In genomic region chr5:137046324-137046718, GRCm38 (mm10) we compare ENCODE assay signal across 8 mouse cellular contexts. TPM values are rescaled to one million over a fixed set of nuclear protein-coding genes. Genes with fewer than 3 reads are reported as not detected.
DNase-seq lines count a peak whose midpoint lies in the region; ATAC-seq and TF ChIP-seq lines count a peak whose summit lies in the region.

No protein-coding gene starts in this region.

- ATAC-seq in heart, embryonic 16.5 days (replicated peaks; ENCODE audit: extremely low read depth, insufficient read depth, low FRiP score): no peak
- ATAC-seq in hindbrain, embryonic 14.5 days (ENCODE audit: low FRiP score): peak; percentile 28; the same call in 1 of the 2 replicates
- ATAC-seq in midbrain, embryonic 15.5 days (replicated peaks): 0 out of 2 replicates have a peak, but pooled peaks have one; percentile 45

- no peaks in the 10 kb centered on the region for H3K9me3 ChIP-seq in heart, embryonic 16.5 days (replicated peaks; ENCODE audit: control insufficient read depth, low read length)
- no peaks in the 10 kb centered on the region for H3K9me3 ChIP-seq in hindbrain, embryonic 14.5 days (ENCODE audit: control insufficient read depth, low read length)
- no peaks in the 10 kb centered on the region for H3K9me3 ChIP-seq in midbrain, embryonic 15.5 days

- no peak overlapping the region for H3K9ac ChIP-seq in heart, embryonic 16.5 days (ENCODE audit: low read length)
- H3K9ac ChIP-seq in hindbrain, embryonic 14.5 days: peak overlapping the region; percentile 93
- no peak overlapping the region for H3K9ac ChIP-seq in midbrain, embryonic 15.5 days

- H3K4me1 ChIP-seq in heart, embryonic 16.5 days (ENCODE audit: control insufficient read depth, insufficient read depth, low read length): peaks cover 7% of the 10 kb centered on the region
- peaks cover 23% of the 10 kb centered on the region for H3K4me1 ChIP-seq in bone marrow macrophage, adult 2 months (ENCODE audit: control insufficient read depth, insufficient read depth, low read length)
- H3K4me1 ChIP-seq in hindbrain, embryonic 14.5 days (replicated peaks; ENCODE audit: control insufficient read depth, insufficient read depth, low read length): peaks cover 16% of the 10 kb centered on the region
- H3K4me1 ChIP-seq in midbrain, embryonic 15.5 days: peaks cover 20% of the 10 kb centered on the region

- no peak for TF ChIP-seq CTCF in bone marrow macrophage, adult 2 months (IDR thresholded peaks at IDR 0.05; ENCODE audit: low read depth, low read length)

- peak overlapping the region; percentile 85 for H3K4me3 ChIP-seq in heart, embryonic 16.5 days (ENCODE audit: low read length)
- peak overlapping the region; percentile 28 for H3K4me3 ChIP-seq in bone marrow macrophage, adult 2 months (ENCODE audit: insufficient read depth, low read length)
- H3K4me3 ChIP-seq in hindbrain, embryonic 14.5 days (replicated peaks; ENCODE audit: low read length): peak overlapping the region; percentile 88
- peak overlapping the region; percentile 79 for H3K4me3 ChIP-seq in midbrain, embryonic 15.5 days

- no peak for TF ChIP-seq POLR2A in bone marrow macrophage, adult 2 months (IDR thresholded peaks at IDR 0.05; ENCODE audit: borderline replicate concordance, low read depth, low read length)

- no peak for DNase-seq in heart, adult 11 months
- no peak for DNase-seq in hindbrain, embryonic 14.5 days (ENCODE audit: low spot score)
- no peak for DNase-seq in cerebellum, adult 9-10 months
- DNase-seq in frontal cortex, postnatal 14 days (ENCODE audit: low spot score in 2 of 2): no peak
- no peak for DNase-seq in kidney, adult 8-10 months

- H3K4me2 ChIP-seq in heart, embryonic 16.5 days (ENCODE audit: low read depth, low read length): peak overlapping the region; percentile 65
- peak overlapping the region; percentile 78 for H3K4me2 ChIP-seq in hindbrain, embryonic 14.5 days (replicated peaks)
- peak overlapping the region; percentile 33 for H3K4me2 ChIP-seq in midbrain, embryonic 15.5 days

- 28% methylated on average over 5 of the region's 5 CpGs for WGBS in heart, embryonic 16.5 days
- 19% methylated on average over 5 of the region's 5 CpGs for WGBS in hindbrain, embryonic 14.5 days
- 13% methylated on average over 5 of the region's 5 CpGs for WGBS in midbrain, embryonic 15.5 days

- peaks cover 12% of the 10 kb centered on the region for H3K36me3 ChIP-seq in heart, embryonic 16.5 days (ENCODE audit: control insufficient read depth, insufficient read depth)
- H3K36me3 ChIP-seq in hindbrain, embryonic 14.5 days (replicated peaks; ENCODE audit: control insufficient read depth, insufficient read depth): peaks cover 16% of the 10 kb centered on the region
- H3K36me3 ChIP-seq in midbrain, embryonic 15.5 days (replicated peaks): peaks cover 8% of the 10 kb centered on the region

- H3K27ac ChIP-seq in heart, embryonic 16.5 days (ENCODE audit: low read length): no peak overlapping the region
- no peak overlapping the region for H3K27ac ChIP-seq in bone marrow macrophage, adult 2 months (ENCODE audit: insufficient read depth, low read depth, low read length)
- peak overlapping the region; percentile 86 for H3K27ac ChIP-seq in hindbrain, embryonic 14.5 days
- peak overlapping the region; percentile 80 for H3K27ac ChIP-seq in midbrain, embryonic 15.5 days

- no peaks in the 10 kb centered on the region for H3K27me3 ChIP-seq in heart, embryonic 16.5 days (ENCODE audit: control insufficient read depth, insufficient read depth, low read length)
- no peaks in the 10 kb centered on the region for H3K27me3 ChIP-seq in hindbrain, embryonic 14.5 days (ENCODE audit: control insufficient read depth, insufficient read depth, low read length)
- H3K27me3 ChIP-seq in midbrain, embryonic 15.5 days (replicated peaks): no peaks in the 10 kb centered on the region

RNA-seq across cellular contexts. Expression of gene Ap1s1, which starts 0.4 kb away (rescaled TPM):
- polyA plus RNA-seq in heart, embryonic 16.5 days (2015; fragmentation: Nextera tagmentation; extraction: Ambion mirVana): 133 and 148 TPM in 2 replicates
- polyA plus RNA-seq in bone marrow macrophage, adult 2 months (2012; ENCODE audit: insufficient read depth, insufficient read length, missing spikeins): 92.4 and 96.8 TPM in 2 replicates
- polyA plus RNA-seq in hindbrain, embryonic 14.5 days (2014; fragmentation: Nextera tagmentation; extraction: Ambion mirVana): 192 and 201 TPM in 2 replicates
- 284 TPM in 2 replicates for polyA plus RNA-seq in midbrain, embryonic 15.5 days (2015; fragmentation: Nextera tagmentation; extraction: Ambion mirVana)

RNA-seq across cellular contexts. Expression of gene Vgf, which starts 20.1 kb away (rescaled TPM):
- 0.09 TPM in 1 of 2 replicates, not detected in the other for polyA plus RNA-seq in heart, embryonic 16.5 days (2015; fragmentation: Nextera tagmentation; extraction: Ambion mirVana)
- not detected in 2 replicates for polyA plus RNA-seq in bone marrow macrophage, adult 2 months (2012; ENCODE audit: insufficient read depth, insufficient read length, missing spikeins)
- polyA plus RNA-seq in hindbrain, embryonic 14.5 days (2014; fragmentation: Nextera tagmentation; extraction: Ambion mirVana): 7.0 and 9.7 TPM in 2 replicates
- polyA plus RNA-seq in midbrain, embryonic 15.5 days (2015; fragmentation: Nextera tagmentation; extraction: Ambion mirVana): 9.9 and 11.1 TPM in 2 replicates

RNA-seq across cellular contexts. Expression of gene Serpine1, which starts 25.7 kb away (rescaled TPM):
- polyA plus RNA-seq in heart, embryonic 16.5 days (2015; fragmentation: Nextera tagmentation; extraction: Ambion mirVana): 1.1 and 1.3 TPM in 2 replicates
- polyA plus RNA-seq in bone marrow macrophage, adult 2 months (2012; ENCODE audit: insufficient read depth, insufficient read length, missing spikeins): 9.7 and 10.6 TPM in 2 replicates
- polyA plus RNA-seq in hindbrain, embryonic 14.5 days (2014; fragmentation: Nextera tagmentation; extraction: Ambion mirVana): 0.25 TPM in 2 replicates
- 0.34 and 0.41 TPM in 2 replicates for polyA plus RNA-seq in midbrain, embryonic 15.5 days (2015; fragmentation: Nextera tagmentation; extraction: Ambion mirVana)

RNA-seq across cellular contexts. Expression of gene Znhit1, which starts 58.5 kb away (rescaled TPM):
- 74.4 and 80.5 TPM in 2 replicates for polyA plus RNA-seq in heart, embryonic 16.5 days (2015; fragmentation: Nextera tagmentation; extraction: Ambion mirVana)
- polyA plus RNA-seq in bone marrow macrophage, adult 2 months (2012; ENCODE audit: insufficient read depth, insufficient read length, missing spikeins): 75.0 and 82.2 TPM in 2 replicates
- 116 and 121 TPM in 2 replicates for polyA plus RNA-seq in hindbrain, embryonic 14.5 days (2014; fragmentation: Nextera tagmentation; extraction: Ambion mirVana)
- 131 and 132 TPM in 2 replicates for polyA plus RNA-seq in midbrain, embryonic 15.5 days (2015; fragmentation: Nextera tagmentation; extraction: Ambion mirVana)

RNA-seq across cellular contexts. Expression of gene Plod3, which starts 59.5 kb away (rescaled TPM):
- 42.2 and 46.2 TPM in 2 replicates for polyA plus RNA-seq in heart, embryonic 16.5 days (2015; fragmentation: Nextera tagmentation; extraction: Ambion mirVana)
- 66.4 and 66.7 TPM in 2 replicates for polyA plus RNA-seq in bone marrow macrophage, adult 2 months (2012; ENCODE audit: insufficient read depth, insufficient read length, missing spikeins)
- polyA plus RNA-seq in hindbrain, embryonic 14.5 days (2014; fragmentation: Nextera tagmentation; extraction: Ambion mirVana): 30.1 and 30.7 TPM in 2 replicates
- 38.9 and 44.1 TPM in 2 replicates for polyA plus RNA-seq in midbrain, embryonic 15.5 days (2015; fragmentation: Nextera tagmentation; extraction: Ambion mirVana)

Comparison
In these comparisons a context has a peak if more than half of its experiments do, and no peak if none do; other contexts are left out.
1. H3K27ac ChIP-seq: peak in hindbrain, embryonic 14.5 days (single experiment) and midbrain, embryonic 15.5 days (single experiment); none in heart, embryonic 16.5 days (single experiment) and bone marrow macrophage, adult 2 months (single experiment).
2. H3K4me3 ChIP-seq: peak in every context shown above with its lines; median percentile 88 in hindbrain, embryonic 14.5 days; 85 in heart, embryonic 16.5 days; 79 in midbrain, embryonic 15.5 days; 28 in bone marrow macrophage, adult 2 months.
3. Peak in every context shown above with its lines, with median percentiles within 50 percentile points of each other: H3K4me2 ChIP-seq.